Mouse (Mus musculus) skeletal muscle tissue, adult 2 months (tissue): ENCODE results near the gene Tex13c1.

Experiments used
- DNase-seq: peaks from one replicate; pipeline ENCODE4 v3.0.0-alpha.2; 2012; ENCODE audit warnings: low read depth, low spot score

Tex13c1 gene

GRCm38 (mm10) chrX:43590860-43591259, at the start of gene Tex13c1:
Gene Tex13c1 (plus strand): TSS chrX:43591160.
- DNase-seq: no peak
